Mouse (Mus musculus): Measurements from ENCODE around the gene Pex14.

Pex14 gene

GRCm38 (mm10) chr4:148912134-148912533 is 187.5 kb downstream of the Pex14 start:
- DNase-seq, result no peak
